Mouse (Mus musculus): ENCODE data around the gene Bcl2l2. TPM values are rescaled to one million over a fixed set of nuclear protein-coding genes. Genes with fewer than 3 reads are reported as not detected.

Bcl2l2 gene
- polyA plus RNA-seq, 1 experiment from 2014 or later: 3.4 TPM

DNA sequence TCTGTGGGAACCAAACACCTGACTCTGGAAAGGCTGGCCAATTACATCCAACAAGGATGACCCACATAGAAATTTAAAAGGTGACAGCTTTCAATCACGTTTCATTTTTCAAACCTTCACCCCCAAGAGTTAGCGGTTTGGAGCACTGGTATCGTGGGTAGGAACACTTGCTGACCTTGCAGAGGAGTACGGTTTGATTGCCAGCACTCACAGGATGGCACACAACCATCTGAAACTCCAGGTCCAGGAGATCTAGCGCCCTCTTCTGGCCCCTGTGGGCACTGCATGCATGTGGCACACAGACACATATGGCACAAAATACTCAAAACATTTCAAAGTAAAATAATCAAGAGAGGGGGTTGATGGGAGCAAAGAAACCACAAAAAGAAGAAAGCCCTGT is 16.2 kb upstream of the Bcl2l2 start:
- Histone ChIP-seq H3K36me3 (no peaks in the 10 kb centered on the region), H3K9ac (no peak overlapping the region), H3K4me1 (replicated peaks) (peaks cover 8% of the 10 kb centered on the region; the same call in 1 of the 2 replicates), H3K27ac (no peak overlapping the region), H3K4me2 (no peak overlapping the region), H3K27me3 (no peaks in the 10 kb centered on the region), H3K4me3 (no peak overlapping the region), H3K9me3 (replicated peaks) (no peaks in the 10 kb centered on the region)
- ATAC-seq (replicated peaks; ENCODE audit: insufficient number of reproducible peaks, insufficient read depth, low FRiP score, low read depth): no peak
- 56% methylated on average over 5 of the region's 5 CpGs for WGBS

DNA sequence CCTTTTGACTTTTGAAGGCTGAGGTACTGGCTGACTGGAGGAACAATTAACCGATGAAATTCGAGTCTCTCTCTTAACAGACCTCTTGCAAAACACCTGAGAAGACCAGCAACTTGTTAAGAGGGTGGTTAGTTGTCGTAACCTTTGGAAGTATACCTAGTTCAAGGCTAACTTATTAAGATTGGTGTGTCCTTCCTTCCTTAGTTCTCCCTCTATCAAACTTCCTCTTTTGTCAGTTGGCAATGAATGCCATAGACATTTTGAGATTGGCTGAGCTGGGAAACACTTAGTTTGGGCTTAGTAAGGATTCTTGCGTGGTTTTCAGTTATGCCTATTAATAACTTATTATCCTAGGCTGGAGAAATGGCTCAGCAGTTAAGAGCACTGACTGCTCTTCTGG is 15.2 kb upstream of the Bcl2l2 start:
- Histone ChIP-seq H3K9me3 (replicated peaks) (no peaks in the 10 kb centered on the region), H3K9ac (no peak overlapping the region), H3K36me3 (no peaks in the 10 kb centered on the region), H3K4me1 (replicated peaks) (peaks cover 8% of the 10 kb centered on the region; the same call in 1 of the 2 replicates), H3K27me3 (no peaks in the 10 kb centered on the region), H3K4me3 (no peak overlapping the region), H3K4me2 (no peak overlapping the region), H3K27ac (no peak overlapping the region)
- no peak for ATAC-seq (replicated peaks; ENCODE audit: insufficient number of reproducible peaks, insufficient read depth, low FRiP score, low read depth)
- WGBS: 82% methylated on average over 4 of the region's 4 CpGs

DNA sequence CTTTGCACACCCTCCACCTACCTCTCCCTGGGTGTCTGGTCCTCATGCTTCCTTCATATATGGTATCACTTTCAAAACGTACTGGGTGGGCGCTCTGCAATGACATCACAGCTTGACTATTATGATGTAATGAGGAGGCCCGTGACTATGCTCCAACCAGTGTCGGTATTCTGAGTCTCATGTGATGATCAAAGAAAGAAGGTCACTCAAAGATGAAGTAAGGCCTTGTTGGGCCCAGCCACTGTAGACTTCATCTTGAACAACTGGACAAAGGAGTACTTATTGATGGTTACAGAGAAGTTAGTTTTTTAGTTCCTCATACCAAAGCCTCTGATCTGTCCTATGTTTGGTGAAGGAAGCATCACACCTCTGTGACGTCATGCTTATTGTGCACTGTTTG is 12.3 kb upstream of the Bcl2l2 start, which contains the start of gene Homez:
TSS of gene Homez (minus strand) at position 101 of the 400 bp plus-strand sequence.
- ATAC-seq (replicated peaks; ENCODE audit: insufficient number of reproducible peaks, insufficient read depth, low FRiP score, low read depth): no peak
- Histone ChIP-seq H3K4me3 (no peak within 1 kb of the TSS), H3K4me2 (no peak within 1 kb of the TSS), H3K27ac (no peak within 1 kb of the TSS), H3K4me1 (replicated peaks) (peaks cover 5% of the 10 kb centered on the region), H3K36me3 (no peaks in the 10 kb centered on the region), H3K9me3 (replicated peaks) (no peaks in the 10 kb centered on the region), H3K27me3 (no peaks in the 10 kb centered on the region), H3K9ac (no peak within 1 kb of the TSS)
- WGBS: 79% methylated on average over 5 of the region's 5 CpGs

DNA sequence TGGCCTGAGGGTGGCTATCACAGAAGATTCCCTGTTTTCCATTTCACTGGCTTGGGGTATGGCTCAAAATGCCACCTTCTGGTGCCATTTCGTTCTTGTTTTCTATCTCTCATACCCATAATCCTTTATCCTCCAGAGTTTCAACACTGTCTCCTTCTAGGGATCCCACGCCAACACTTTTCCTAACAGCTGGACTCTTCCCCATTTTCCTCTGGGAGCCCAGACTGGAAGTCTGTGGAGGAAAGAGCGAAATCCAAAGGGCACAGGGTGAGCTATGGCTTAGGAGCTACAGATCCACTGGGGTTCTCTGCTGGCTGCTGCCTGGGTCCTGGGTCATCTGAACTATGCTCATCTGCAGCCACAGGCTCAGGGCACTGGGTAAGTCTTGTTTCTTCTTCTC is 9.0 kb upstream of the Bcl2l2 start:
- Histone ChIP-seq H3K36me3 (no peaks in the 10 kb centered on the region), H3K27ac (no peak overlapping the region), H3K9ac (no peak overlapping the region), H3K4me1 (replicated peaks) (peaks cover 16% of the 10 kb centered on the region), H3K27me3 (no peaks in the 10 kb centered on the region), H3K9me3 (replicated peaks) (no peaks in the 10 kb centered on the region), H3K4me3 (no peak overlapping the region), H3K4me2 (no peak overlapping the region)
- WGBS: 84% methylated on average over 3 of the region's 3 CpGs
- no peak for ATAC-seq (replicated peaks; ENCODE audit: insufficient number of reproducible peaks, insufficient read depth, low FRiP score, low read depth)

DNA sequence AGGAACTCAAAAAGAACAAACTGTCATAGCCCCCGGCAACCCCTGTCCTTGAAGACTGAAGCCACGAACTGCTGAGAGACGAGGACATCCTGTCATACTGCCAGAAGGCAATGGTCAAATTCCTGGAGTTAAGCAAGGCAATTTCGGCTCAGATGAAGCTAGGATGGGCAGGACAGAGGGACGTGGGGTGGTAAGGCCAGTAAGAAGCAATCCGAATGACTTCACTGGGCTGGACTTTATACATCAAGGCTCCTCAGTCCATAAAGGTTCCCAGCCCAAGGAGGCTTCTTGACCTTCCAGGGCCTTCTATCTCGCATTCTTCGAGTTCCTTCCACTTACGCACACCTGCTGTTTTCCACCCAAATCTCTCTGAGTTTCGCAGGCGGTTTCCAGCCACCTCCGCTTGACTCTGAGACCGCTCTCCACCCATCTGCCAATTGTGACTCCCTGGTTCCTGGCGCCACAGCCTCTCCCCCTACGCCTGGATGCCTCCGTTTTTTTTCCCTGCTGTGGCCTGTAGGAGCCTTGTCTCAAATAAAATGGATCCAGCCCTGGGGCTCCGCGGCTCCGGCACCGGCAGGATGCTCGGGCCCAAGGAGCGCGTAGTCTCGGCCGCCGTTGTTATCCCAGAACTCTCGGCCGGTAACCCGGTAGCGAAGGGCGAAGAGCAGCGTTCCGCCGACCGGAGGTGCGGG is 7.2 kb upstream of the Bcl2l2 start:
- Histone ChIP-seq H3K27ac (peak overlapping the region; percentile 84), H3K36me3 (no peaks in the 10 kb centered on the region), H3K4me3 (peak overlapping the region; percentile 87), H3K9me3 (replicated peaks) (no peaks in the 10 kb centered on the region), H3K4me2 (peak overlapping the region; percentile 96), H3K4me1 (replicated peaks) (peaks cover 16% of the 10 kb centered on the region), H3K27me3 (no peaks in the 10 kb centered on the region), H3K9ac (peak overlapping the region; percentile 81)
- 3% methylated on average over 36 of the region's 36 CpGs for WGBS
- ATAC-seq (replicated peaks; ENCODE audit: insufficient number of reproducible peaks, insufficient read depth, low FRiP score, low read depth): peak; percentile 3

DNA sequence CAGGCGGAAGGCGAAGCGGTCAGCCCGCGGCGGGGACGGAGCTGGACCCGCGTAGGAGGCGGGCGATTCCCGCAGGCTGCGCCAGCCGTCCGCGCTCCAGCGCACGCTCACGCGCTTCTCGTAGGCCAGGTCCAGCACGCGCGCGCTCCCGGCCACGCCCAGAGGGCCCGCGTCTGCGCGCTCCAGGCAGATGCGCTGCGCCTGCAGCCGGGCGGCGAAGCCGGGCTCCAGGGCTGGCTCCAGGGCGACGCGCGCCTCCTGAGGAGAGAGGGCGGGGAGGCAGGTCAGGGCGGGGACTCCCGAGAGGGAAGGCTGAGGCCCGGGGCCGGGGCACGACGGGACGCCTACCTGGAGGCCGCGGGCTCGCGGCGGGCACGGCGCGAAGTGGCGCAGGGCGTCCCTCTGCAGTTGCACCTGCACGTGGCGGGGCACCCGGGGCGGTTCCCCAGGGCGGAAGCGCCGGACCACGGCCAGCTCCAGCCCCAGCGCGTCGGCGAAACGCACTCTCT is 6.6 kb upstream of the Bcl2l2 start:
- Histone ChIP-seq H3K9me3 (replicated peaks) (no peaks in the 10 kb centered on the region), H3K9ac (peak overlapping the region; percentile 81), H3K4me1 (replicated peaks) (peaks cover 16% of the 10 kb centered on the region), H3K4me2 (peak overlapping the region; percentile 96), H3K4me3 (peak overlapping the region; percentile 87), H3K36me3 (no peaks in the 10 kb centered on the region), H3K27me3 (no peaks in the 10 kb centered on the region), H3K27ac (peak overlapping the region; percentile 84)
- peak; percentile 90 for ATAC-seq (replicated peaks; ENCODE audit: insufficient number of reproducible peaks, insufficient read depth, low FRiP score, low read depth)
- under 1% methylated on average over 66 of the region's 72 CpGs for WGBS

DNA sequence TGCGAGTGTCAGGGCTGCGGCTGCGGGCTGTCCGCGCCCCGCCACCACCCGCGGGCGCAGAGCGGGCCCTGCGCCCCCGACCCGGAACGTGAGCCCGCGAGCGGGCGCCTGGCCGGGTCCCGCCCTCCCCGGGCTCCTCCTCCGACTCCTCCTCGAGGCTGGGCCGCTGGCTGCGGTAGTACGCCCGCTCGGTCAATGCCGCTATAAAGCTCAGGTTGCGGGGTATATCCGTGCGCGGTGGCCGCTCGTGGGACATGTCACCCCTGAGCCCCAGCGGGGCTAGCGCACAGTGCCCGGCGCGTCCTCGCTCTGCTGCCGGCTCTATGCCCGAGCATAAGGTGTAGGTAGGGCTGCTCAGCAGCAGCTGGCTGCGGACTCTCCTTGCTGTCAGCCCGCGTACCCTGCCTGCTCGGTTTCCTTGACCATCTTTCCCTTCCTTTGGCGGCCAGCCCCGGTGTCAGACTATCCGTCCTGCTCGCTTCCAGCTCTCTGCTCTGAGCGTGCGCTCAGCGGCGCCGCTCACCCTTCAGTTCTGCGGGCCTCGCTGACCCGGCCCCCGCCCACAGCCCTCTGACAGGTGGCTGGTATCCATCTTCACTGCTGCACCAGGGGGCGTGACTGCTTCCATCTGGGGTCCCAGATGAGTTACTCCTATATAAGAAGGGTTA is 6.0 kb upstream of the Bcl2l2 start, which contains the start of gene Ppp1r3e:
TSS of gene Ppp1r3e (minus strand) at position 503 of the 668 bp plus-strand sequence.
- Histone ChIP-seq H3K27ac (peak within 1 kb of the TSS; percentile 84), H3K4me3 (peak within 1 kb of the TSS; percentile 87), H3K36me3 (no peaks in the 10 kb centered on the region), H3K9ac (peak within 1 kb of the TSS; percentile 81), H3K4me1 (replicated peaks) (peaks cover 16% of the 10 kb centered on the region), H3K4me2 (peak within 1 kb of the TSS; percentile 96), H3K9me3 (replicated peaks) (no peaks in the 10 kb centered on the region), H3K27me3 (no peaks in the 10 kb centered on the region)
- under 1% methylated on average over 57 of the region's 61 CpGs for WGBS
- peak; percentile 82 for ATAC-seq (replicated peaks; ENCODE audit: insufficient number of reproducible peaks, insufficient read depth, low FRiP score, low read depth)

DNA sequence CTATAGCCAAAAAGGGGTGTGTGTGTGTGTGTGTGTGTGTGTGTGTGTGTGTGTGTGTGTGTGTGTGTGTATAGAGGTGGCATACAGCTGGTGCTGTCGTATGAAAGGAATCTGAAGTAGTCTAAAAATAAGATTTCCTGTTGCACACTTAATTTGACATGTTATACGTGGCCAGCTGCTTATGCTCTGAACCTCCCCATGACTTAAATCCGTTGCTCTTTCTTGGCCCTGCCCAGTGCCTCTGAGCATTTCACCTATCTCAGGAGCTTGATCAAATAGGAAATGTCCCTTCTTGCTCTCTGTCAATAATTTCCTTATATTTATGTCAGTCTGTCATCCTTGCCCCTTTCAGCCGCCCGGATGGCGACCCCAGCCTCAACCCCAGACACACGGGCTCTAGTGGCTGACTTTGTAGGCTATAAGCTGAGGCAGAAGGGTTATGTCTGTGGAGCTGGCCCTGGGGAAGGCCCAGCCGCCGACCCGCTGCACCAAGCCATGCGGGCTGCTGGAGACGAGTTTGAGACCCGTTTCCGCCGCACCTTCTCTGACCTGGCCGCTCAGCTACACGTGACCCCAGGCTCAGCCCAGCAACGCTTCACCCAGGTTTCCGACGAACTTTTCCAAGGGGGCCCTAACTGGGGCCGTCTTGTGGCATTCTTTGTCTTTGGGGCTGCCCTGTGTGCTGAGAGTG is 990 bp downstream of the Bcl2l2 start:
- Histone ChIP-seq H3K27ac (peak overlapping the region; percentile 97), H3K4me2 (peak overlapping the region; percentile 80), H3K27me3 (no peaks in the 10 kb centered on the region), H3K4me1 (replicated peaks) (peaks cover 23% of the 10 kb centered on the region), H3K9ac (peak overlapping the region; percentile 83), H3K4me3 (peak overlapping the region; percentile 80), H3K9me3 (replicated peaks) (no peaks in the 10 kb centered on the region), H3K36me3 (peaks cover 10% of the 10 kb centered on the region; the same call in 1 of the 2 replicates)
- WGBS: 24% methylated on average over 21 of the region's 21 CpGs
- ATAC-seq (replicated peaks; ENCODE audit: insufficient number of reproducible peaks, insufficient read depth, low FRiP score, low read depth): no peak

DNA sequence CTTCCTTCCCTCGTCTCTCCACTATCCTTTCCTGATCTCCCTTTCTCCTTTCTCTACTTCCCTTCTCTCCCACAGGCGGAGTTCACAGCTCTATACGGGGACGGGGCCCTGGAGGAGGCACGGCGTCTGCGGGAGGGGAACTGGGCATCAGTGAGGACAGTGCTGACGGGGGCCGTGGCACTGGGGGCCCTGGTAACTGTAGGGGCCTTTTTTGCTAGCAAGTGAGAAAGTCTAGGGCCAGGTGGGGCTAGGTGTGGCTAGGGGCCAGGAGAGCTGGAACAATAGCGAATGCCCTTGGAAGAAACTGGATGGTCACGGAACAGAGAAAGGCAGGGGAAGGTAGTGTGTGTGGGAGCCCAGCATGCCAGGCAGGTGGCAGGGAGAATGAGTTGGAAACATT is 2.1 kb downstream of the Bcl2l2 start:
- Histone ChIP-seq H3K4me2 (no peak overlapping the region), H3K9me3 (replicated peaks) (no peaks in the 10 kb centered on the region), H3K36me3 (peaks cover 10% of the 10 kb centered on the region; the same call in 1 of the 2 replicates), H3K4me1 (replicated peaks) (peaks cover 23% of the 10 kb centered on the region), H3K27ac (no peak overlapping the region), H3K27me3 (no peaks in the 10 kb centered on the region), H3K9ac (no peak overlapping the region), H3K4me3 (no peak overlapping the region)
- WGBS: 83% methylated on average over 11 of the region's 11 CpGs
- ATAC-seq (replicated peaks; ENCODE audit: insufficient number of reproducible peaks, insufficient read depth, low FRiP score, low read depth): no peak

DNA sequence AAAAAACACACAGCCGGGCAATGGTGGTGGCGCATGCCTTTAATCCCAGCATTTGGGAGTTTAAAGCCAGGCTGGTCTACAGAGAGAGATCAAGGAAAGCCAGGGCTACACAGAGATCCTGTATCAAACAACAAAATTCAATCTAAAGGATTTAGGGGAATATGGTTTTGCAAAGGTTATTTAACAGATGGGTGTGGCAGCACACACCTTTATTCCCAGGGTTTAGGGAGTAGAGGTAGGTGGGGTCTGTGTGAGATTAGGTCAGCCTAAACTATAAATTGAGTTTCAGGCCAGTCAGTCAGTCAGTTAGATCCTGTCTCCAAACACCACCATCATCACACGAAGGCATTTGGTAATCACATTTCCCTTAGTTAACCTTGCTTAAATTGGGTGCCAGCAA is 9.0 kb downstream of the Bcl2l2 start, which contains the start of gene Pabpn1:
TSS of gene Pabpn1 (plus strand) at position 301 of the 400 bp plus-strand sequence.
- H3K4me3 ChIP-seq: peak within 1 kb of the TSS; percentile 73
- H3K36me3 ChIP-seq: peaks cover 18% of the 10 kb centered on the region
- 91% methylated on average over 3 of the region's 3 CpGs for WGBS
- peak within 1 kb of the TSS; percentile 94 for H3K27ac ChIP-seq
- no peaks in the 10 kb centered on the region for H3K9me3 ChIP-seq (replicated peaks)
- no peak for ATAC-seq (replicated peaks; ENCODE audit: insufficient number of reproducible peaks, insufficient read depth, low FRiP score, low read depth)
- H3K9ac ChIP-seq: peak within 1 kb of the TSS; percentile 55
- peak within 1 kb of the TSS; percentile 68 for H3K4me2 ChIP-seq
- H3K27me3 ChIP-seq: no peaks in the 10 kb centered on the region
- H3K4me1 ChIP-seq (replicated peaks): peaks cover 26% of the 10 kb centered on the region

DNA sequence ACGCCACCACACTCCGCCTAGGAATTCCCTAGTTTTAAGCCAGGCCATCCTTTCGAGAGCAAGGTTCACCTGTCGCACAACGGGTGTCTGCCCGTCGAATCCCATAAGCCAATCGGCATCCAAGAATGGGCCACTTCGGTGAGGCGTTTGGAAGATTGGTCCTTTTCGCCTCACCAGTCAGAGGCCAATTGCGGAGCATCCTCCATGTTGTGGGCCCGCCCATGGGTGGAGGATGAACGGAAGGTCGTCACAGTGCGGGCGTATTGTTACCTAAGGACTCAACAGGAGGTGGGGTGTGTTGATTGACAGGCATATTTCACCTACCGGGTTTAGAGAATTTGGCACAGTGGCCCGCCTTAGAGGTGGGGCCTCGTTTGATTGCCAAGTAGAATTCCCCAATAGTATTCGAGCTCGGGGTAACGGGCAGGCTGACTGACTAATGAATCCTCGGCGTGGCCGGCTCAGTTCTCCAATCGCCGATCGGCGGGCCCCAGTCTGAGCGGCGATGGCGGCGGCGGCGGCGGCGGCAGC is 10.5 kb downstream of the Bcl2l2 start:
- H3K27ac ChIP-seq: peak overlapping the region; percentile 94
- H3K36me3 ChIP-seq: peaks cover 31% of the 10 kb centered on the region
- peak overlapping the region; percentile 97 for H3K9ac ChIP-seq
- peaks cover 34% of the 10 kb centered on the region for H3K4me1 ChIP-seq (replicated peaks)
- no peaks in the 10 kb centered on the region for H3K27me3 ChIP-seq
- peak; percentile 97 for ATAC-seq (replicated peaks; ENCODE audit: insufficient number of reproducible peaks, insufficient read depth, low FRiP score, low read depth)
- H3K4me3 ChIP-seq: peak overlapping the region; percentile 73
- no peaks in the 10 kb centered on the region for H3K9me3 ChIP-seq (replicated peaks)
- WGBS: under 1% methylated on average over 38 of the region's 38 CpGs
- H3K4me2 ChIP-seq: peak overlapping the region; percentile 68

Data from heart, embryonic 15.5 days (tissue).